Mouse (Mus musculus): ENCODE measurements around the gene Tlcd2.

The Tlcd2 gene

DNA sequence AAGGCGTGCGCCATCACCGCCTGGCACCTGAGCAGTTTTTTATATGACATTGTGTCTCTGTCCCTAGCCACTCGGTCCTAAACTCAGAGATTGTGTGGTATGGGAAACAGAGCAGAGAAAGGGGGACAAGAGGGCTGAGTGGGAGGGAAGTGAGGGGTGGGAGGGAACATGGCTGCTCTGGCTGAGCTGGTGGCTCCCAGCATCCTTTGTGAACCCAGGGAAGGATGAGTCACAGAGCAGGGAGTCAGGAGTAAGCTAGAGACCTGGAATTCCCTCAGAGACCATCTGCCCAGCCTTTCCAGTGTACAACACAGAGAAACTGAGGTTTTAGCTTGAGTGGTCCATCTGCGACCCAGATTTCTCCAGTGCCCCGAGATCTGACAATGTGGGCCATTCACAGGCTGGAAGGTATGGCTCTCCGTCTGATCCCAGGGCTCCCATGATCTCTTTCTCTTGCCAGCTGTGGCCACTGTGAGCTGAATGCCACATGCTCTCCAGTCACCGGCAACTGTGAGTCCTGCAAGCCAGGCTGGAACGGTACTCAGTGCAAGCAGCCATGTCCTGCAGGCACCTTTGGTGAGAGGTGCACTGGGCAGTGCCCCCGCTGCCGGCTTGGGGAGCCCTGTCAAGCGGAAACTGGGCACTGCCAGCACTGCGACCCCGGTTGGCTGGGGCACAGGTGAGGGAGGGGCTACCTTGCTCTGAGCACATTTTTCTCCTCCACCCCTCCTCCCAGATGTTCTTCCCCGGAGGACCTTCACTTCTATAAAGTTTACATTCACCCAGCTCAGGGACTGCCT lies 58.5 kb downstream of the Tlcd2 start:
- DNase-seq (ENCODE audit: low spot score), result no peak

All from ovary, postnatal 10 days (tissue).